Mouse (Mus musculus) midbrain, postnatal 0 days (tissue): Measurements from ENCODE around the gene Xpc. TPM values are rescaled to one million over a fixed set of nuclear protein-coding genes. Genes with fewer than 3 reads are reported as not detected.

Source experiments
- ATAC-seq: fragments of 200-750 bp; cut with Nextera tagmentation; 2 replicates; pipeline ENCODE4 v1.8.0; 2017; ENCODE audit warnings: moderate number of reproducible peaks, mild to moderate bottlenecking, moderate TSS enrichment, moderate library complexity; ENCODE audit not compliant: low FRiP score
- DNase-seq: peaks from one replicate; pipeline ENCODE4 v3.0.0-alpha.2; 2015; ENCODE audit warnings: low spot score
- H3K27ac ChIP-seq: fragments of 300-500 bp; sonication (generic); 2 replicates; pipeline ENCODE4 v1.5.1; 2014; ENCODE audit warnings: low read depth, mild to moderate bottlenecking, low read length, mixed read lengths
- H3K27me3 ChIP-seq: fragments of 300-500 bp; sonication (generic); 2 replicates; pipeline ENCODE4 v1.6.1; 2014; ENCODE audit warnings: low read length, control low read depth, mixed read lengths; ENCODE audit not compliant: insufficient read depth
- H3K36me3 ChIP-seq: fragments of 300-500 bp; sonication (generic); 2 replicates; pipeline ENCODE4 v1.6.1; 2014; ENCODE audit warnings: low read length, control low read depth, mixed read lengths; ENCODE audit not compliant: insufficient read depth
- H3K4me1 ChIP-seq: fragments of 300-500 bp; sonication (generic); 2 replicates; pipeline ENCODE4 v1.6.1; 2014; ENCODE audit warnings: mild to moderate bottlenecking, control low read depth, antibody characterized with exemption, low read length, mixed read lengths; ENCODE audit not compliant: insufficient read depth
- H3K4me2 ChIP-seq: fragments of 300-500 bp; sonication (generic); 2 replicates; pipeline ENCODE4 v1.6.1; 2014; ENCODE audit warnings: low read depth, mild to moderate bottlenecking, low read length, mixed read lengths; ENCODE audit not compliant: poor library complexity, severe bottlenecking
- H3K4me3 ChIP-seq: fragments of 300-500 bp; sonication (generic); 2 replicates; pipeline ENCODE4 v1.5.1; 2014; ENCODE audit warnings: low read depth, mild to moderate bottlenecking, low read length, moderate library complexity
- H3K9ac ChIP-seq: fragments of 300-500 bp; sonication (generic); replicated peaks from 2 replicates; pipeline ENCODE4 v1.6.1; 2014; ENCODE audit warnings: mild to moderate bottlenecking, low read length, moderate library complexity, mixed read lengths; ENCODE audit not compliant: poor library complexity, severe bottlenecking
- H3K9me3 ChIP-seq: fragments of 300-500 bp; sonication (generic); 2 replicates; pipeline ENCODE4 v1.6.1; 2016; ENCODE audit warnings: low read length, control low read depth
- CTCF ChIP-seq: IDR thresholded peaks from 2 replicates; pipeline ENCODE4 v1.5.1; 2016; ENCODE audit warnings: antibody characterized with exemption, mild to moderate bottlenecking
- WGBS: fragments of 180-500 bp; shearing (Covaris S2); extraction: QIAGEN DNeasy Blood & Tissue Kit; methylation state at CpG from one replicate; pipeline ENCODE4 v1.1.7; 2014; 5-methylcytosine and 5-hydroxymethylcytosine counted together
- polyA plus RNA-seq: library from polyadenylated mRNA; unstranded; fragments of >200 nt; fragmentation: Nextera tagmentation; extraction: Ambion mirVana; gene quantifications from 2 replicates; pipeline ENCODE4 v1.2.1, GENCODE M21; 2015
- total RNA-seq: library from RNA; depleted of rRNA; stranded (reverse); fragments of >200 nt; gene quantifications from 2 replicates; pipeline ENCODE4 v1.2.3, GENCODE M21; 2014

Xpc gene
- total and polyA plus RNA-seq, 2 experiments from 2014 or later: 12.3 to 14.3 TPM

DNA sequence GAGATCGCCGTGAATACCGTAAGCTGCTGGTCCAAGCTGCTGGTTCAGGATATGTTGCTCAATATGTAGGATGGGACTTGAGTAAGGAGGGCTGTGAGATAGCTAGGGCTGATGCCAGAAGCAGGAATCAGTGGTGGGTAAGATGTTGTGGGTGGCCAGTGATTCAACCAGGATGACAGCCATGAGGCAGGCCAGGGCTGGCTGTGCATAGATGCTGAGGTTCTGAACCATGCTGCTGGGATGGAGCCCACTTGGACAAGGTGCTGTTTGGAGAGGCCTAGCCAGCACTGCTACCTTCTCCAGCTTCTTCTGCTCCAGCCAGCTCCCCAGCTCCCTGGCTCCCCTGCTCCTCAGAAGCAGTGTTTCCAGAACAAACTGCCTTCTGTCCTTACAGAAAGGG lies 36.0 kb upstream of the Xpc start:
- WGBS: 95% methylated on average over 3 of the region's 3 CpGs
- DNase-seq: no peak
- H3K36me3 ChIP-seq: no peaks in the 10 kb centered on the region
- no peak overlapping the region for H3K9ac ChIP-seq
- TF ChIP-seq CTCF: no peak
- no peaks in the 10 kb centered on the region for H3K9me3 ChIP-seq
- H3K4me2 ChIP-seq: no peak overlapping the region
- no peak for ATAC-seq
- H3K4me3 ChIP-seq: no peak overlapping the region
- no peaks in the 10 kb centered on the region for H3K4me1 ChIP-seq
- H3K27ac ChIP-seq: no peak overlapping the region
- no peaks in the 10 kb centered on the region for H3K27me3 ChIP-seq

DNA sequence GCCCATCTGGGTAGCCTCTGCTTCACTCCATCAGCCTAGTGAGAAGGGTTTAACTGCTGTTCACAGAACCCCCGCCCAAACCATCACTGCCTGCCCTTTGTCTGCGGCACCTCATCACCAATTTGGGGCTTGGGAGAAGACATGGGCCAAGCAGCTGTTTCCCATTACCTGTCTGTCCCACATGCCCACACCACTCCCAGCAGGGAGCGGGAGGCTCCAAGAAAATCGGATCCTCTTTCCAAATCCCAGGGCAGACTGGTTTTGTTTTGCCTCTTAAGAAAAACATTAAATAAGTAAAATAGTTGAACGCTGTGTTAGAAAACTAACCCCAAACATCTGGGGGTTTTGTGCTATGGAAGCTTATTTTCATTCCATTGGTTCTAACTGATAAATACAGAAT lies 33.9 kb upstream of the Xpc start:
- TF ChIP-seq CTCF: no peak
- no peak for DNase-seq
- Histone ChIP-seq H3K4me1 (no peaks in the 10 kb centered on the region), H3K9ac (no peak overlapping the region), H3K27ac (no peak overlapping the region), H3K4me2 (no peak overlapping the region), H3K4me3 (no peak overlapping the region), H3K36me3 (no peaks in the 10 kb centered on the region), H3K27me3 (no peaks in the 10 kb centered on the region), H3K9me3 (no peaks in the 10 kb centered on the region)
- 83% methylated on average over 5 of the region's 5 CpGs for WGBS
- no peak for ATAC-seq

DNA sequence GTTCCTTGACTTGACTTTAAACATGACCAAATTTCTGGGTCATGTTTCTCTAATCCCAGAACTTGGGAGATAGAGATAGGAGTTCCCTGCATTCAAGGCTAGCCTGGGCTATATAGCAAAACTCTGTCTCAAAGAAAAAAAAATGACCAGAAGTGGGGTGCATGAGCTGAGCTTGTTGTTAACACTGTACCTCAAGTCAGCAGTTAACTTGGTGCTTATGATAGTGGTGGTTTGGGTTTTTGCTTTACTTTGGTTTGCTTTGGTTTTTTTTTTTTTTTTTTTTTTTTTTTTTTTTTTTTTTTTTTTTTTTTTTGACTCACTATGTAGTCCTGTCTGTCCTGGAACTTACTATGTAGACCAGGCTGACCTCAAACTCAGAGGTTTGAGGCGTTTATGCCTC lies 31.6 kb upstream of the Xpc start:
- WGBS: 60% methylated on average over 1 of the region's 1 CpGs

DNA sequence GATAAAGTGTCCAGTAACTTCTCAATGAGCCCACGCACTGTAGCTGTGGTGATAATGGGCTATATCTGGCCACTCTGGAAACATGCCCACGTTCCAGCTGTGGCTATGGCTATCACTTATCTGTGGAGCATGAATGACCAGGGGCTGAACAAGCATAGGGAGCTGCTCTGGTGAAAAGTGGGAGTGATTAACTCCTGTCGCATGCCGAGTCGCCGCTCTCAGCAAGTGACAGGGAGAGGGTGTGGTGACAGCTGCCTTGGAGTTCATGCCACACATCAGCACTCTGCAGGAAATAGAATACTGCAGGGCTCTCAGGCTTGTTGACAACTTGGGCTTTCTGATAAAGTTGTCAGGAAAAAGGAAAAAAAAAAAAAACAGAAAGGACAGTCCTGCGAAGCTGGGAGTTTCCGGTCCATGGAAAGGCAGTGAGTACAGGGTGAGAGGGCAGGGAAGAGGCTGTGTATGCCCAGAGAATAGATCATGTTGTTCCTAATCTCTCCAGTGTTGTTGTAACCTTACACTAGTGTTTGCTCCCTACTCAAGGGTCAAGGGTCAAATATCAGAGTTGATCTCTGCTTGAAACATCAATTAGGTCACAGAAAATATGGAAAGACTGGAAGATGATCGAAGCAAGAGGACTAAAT lies 30.7 kb upstream of the Xpc start:
- Histone ChIP-seq H3K27me3 (no peaks in the 10 kb centered on the region), H3K36me3 (no peaks in the 10 kb centered on the region), H3K4me3 (no peak overlapping the region), H3K4me2 (no peak overlapping the region), H3K9ac (no peak overlapping the region), H3K4me1 (no peaks in the 10 kb centered on the region), H3K27ac (no peak overlapping the region), H3K9me3 (no peaks in the 10 kb centered on the region)
- 70% methylated on average over 9 of the region's 9 CpGs for WGBS
- DNase-seq (no peak), ATAC-seq (no peak)
- no peak for TF ChIP-seq CTCF

More for the DNA sequence above, 31.6 kb upstream of the Xpc start:
- H3K27me3 ChIP-seq: no peaks in the 10 kb centered on the region
- TF ChIP-seq CTCF: no peak
- no peaks in the 10 kb centered on the region for H3K9me3 ChIP-seq
- no peak overlapping the region for H3K4me3 ChIP-seq
- H3K27ac ChIP-seq: no peak overlapping the region
- no peak overlapping the region for H3K4me2 ChIP-seq
- DNase-seq (no peak), ATAC-seq (no peak)
- no peaks in the 10 kb centered on the region for H3K4me1 ChIP-seq
- no peaks in the 10 kb centered on the region for H3K36me3 ChIP-seq
- no peak overlapping the region for H3K9ac ChIP-seq

DNA sequence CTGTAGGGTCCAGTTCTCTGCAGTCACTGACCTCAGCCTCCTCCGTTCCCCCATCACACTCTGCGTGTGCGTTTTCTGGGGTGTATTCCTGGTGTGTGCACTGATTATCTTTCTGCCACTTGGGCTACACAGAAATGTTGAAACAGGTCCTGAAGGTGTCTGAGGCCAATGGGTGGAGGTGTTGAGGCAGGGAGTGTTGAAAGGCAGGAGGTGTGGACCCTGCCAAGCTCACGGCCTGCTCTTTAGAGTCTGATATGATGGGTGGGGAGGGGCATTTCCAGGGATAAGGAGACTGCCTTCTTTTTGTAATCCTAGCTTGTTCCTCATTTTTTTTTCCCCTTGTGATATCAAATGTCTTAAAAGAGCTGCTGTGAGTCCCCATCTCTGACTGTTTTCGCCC lies 27.4 kb upstream of the Xpc start:
- H3K27me3 ChIP-seq: no peaks in the 10 kb centered on the region
- no peaks in the 10 kb centered on the region for H3K4me1 ChIP-seq
- no peak overlapping the region for H3K4me3 ChIP-seq
- H3K9me3 ChIP-seq: no peaks in the 10 kb centered on the region
- H3K36me3 ChIP-seq: no peaks in the 10 kb centered on the region
- no peak overlapping the region for H3K4me2 ChIP-seq
- no peak for TF ChIP-seq CTCF
- no peak for ATAC-seq
- no peak overlapping the region for H3K27ac ChIP-seq
- no peak for DNase-seq
- no peak overlapping the region for H3K9ac ChIP-seq
- 82% methylated on average over 5 of the region's 5 CpGs for WGBS

DNA sequence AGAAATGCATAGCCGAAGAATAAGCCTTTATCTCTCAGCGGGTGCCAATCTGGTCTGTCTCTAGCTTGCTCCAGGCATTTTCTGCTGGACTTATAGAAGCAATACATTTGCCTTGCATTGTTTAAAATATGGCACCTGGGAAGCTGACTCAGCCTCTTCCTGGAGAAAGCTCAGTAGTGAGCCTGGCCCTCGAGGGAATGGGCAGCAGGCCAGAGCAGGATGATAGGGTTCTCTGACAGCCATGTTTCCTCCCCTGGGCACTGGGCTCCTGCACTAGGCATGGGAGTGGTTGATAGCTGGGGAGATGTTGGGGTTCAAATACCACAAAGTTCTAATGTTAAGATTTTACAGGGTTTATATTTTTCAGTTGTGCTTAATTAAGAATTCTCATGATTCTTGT lies 25.6 kb upstream of the Xpc start:
- no peak for DNase-seq
- H3K4me3 ChIP-seq: no peak overlapping the region
- H3K27ac ChIP-seq: no peak overlapping the region
- no peaks in the 10 kb centered on the region for H3K36me3 ChIP-seq
- no peaks in the 10 kb centered on the region for H3K4me1 ChIP-seq
- no peak overlapping the region for H3K4me2 ChIP-seq
- 50% methylated on average over 3 of the region's 3 CpGs for WGBS
- no peaks in the 10 kb centered on the region for H3K9me3 ChIP-seq
- H3K9ac ChIP-seq: no peak overlapping the region
- no peaks in the 10 kb centered on the region for H3K27me3 ChIP-seq
- TF ChIP-seq CTCF: no peak
- no peak for ATAC-seq
